Mouse (Mus musculus) layer of hippocampus, postnatal 14 days (tissue): ENCODE results near the gene Abcc9. TPM values are rescaled to one million over a fixed set of nuclear protein-coding genes. Genes with fewer than 3 reads are reported as not detected.

Source experiments
- DNase-seq, 2 experiments: peaks; one replicate each; pipeline ENCODE4 v3.0.0; 2021 to 2022; ENCODE audit warnings: low spot score in 2 of 2, mixed read lengths in 1 of 2
- total RNA-seq, 2 experiments: library from RNA; stranded (reverse); gene quantifications; 2 replicates each; pipeline ENCODE4 v1.2.3; 2021

Gene Abcc9
- total RNA-seq, 2 experiments from 2014 or later = 7.1 to 8.1 TPM

DNA sequence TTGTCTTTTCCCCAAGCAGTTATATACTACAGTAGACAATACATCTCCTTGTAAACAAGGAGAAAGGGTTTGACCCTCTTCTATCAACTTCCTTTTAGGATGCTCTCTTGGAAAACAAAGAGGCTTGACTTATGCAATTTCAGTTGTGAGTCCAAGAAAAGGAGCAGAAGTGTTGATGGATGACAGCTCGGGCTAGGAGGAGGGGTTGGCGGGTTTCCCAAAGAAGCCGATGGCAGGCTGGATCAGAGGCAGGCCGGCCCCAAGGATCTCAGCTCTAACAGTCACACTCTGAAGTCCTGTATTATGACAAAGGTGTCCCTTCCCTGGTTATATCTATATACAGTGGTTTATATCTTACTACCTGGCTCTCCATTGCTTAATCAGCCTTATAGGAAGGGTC is 150.6 kb downstream of the Abcc9 start:
- DNase-seq = no peak

DNA sequence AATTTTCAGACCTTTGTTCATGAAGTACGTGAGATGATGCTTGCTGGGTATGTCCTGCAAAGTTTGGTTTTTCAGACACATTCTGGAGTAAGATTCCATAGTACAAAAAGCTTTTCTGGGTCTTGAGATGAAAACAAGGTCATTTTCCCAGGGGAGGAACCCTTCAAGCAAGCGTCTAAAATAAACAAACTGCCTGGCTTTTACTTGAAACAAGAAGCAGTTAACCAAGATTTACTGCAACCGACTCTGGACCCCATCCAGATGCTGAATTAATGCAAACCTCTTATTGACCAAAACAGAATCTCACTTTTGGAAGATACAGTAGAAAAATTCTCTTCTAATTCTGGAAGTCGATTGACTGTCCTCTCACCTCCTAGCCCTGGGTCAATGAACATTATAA is 151.2 kb downstream of the Abcc9 start:
- DNase-seq = no peak

DNA sequence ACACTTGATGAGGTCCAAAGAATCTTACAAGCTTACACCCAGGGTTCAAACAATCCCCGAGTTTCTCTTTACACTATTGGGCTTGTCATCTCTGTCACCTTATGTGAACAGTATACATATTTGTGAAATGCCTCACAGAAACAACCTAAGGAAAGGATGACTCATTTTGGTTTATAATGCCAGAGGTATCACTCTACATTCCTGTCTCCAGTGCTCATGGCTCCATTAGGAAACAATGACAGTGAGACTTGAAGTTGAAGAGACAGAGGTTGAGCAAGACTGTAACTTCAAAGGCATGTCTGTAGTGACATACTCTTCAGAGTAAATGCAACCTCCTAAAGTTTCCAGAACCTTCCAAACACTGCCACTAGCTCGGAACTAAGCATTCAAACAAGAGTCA is 153.7 kb downstream of the Abcc9 start:
- no peak for DNase-seq

DNA sequence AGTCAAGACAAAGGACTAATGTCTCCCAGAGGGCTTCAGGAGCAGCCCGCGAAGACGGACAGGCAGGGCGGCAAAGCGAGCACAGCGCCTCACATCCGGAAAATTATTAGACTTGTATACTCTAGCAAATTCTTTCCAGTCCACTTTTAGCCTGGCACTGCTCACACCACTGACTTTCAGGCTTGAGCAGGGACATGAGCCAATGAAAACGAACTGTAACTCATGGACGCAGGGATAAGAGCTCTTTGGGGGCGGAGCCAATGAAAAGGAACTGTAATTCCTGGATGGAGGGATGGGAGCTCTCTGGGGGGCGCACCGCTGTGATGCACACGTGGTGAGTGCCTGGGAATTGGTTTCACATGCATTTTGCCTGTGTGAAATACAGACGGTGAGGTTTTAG is 157.0 kb downstream of the Abcc9 start:
- no peak for DNase-seq

DNA sequence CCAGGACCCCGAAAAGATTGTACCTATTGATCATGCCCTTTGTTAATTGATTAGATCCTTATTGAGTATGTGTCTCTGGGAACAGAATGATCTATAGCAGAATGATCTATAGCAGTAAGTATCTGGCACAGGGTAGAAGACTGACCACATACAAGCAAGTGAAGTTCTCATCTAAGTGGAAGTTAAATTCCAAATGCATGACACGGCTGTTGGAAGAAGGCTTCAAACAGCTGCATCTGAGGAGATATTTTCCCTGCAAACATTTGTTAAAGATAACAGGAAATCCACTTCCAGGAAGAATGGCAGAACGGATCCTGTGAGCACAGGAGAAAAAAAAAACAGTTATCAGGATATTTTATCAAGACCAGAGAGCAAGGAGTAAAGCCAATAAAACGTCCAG is 158.5 kb downstream of the Abcc9 start:
- DNase-seq = no peak

DNA sequence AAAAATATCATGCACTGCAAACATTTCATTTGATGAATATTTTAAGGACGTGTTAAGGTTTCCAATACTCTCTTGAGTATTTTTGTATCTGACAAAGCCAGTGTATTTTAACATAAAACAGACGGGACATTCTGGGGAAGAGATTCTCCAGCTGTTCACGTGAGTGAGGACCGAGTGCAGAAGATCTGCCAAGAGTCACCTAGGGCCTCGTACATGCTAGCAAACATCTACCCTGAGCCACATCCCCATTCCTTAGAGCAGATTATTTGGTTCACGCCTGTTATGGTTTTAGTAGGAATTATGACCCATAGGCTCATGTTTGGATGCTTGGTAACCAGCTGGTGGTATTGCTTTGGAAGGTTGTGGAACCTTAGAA is 159.3 kb downstream of the Abcc9 start:
- no peak for DNase-seq

DNA sequence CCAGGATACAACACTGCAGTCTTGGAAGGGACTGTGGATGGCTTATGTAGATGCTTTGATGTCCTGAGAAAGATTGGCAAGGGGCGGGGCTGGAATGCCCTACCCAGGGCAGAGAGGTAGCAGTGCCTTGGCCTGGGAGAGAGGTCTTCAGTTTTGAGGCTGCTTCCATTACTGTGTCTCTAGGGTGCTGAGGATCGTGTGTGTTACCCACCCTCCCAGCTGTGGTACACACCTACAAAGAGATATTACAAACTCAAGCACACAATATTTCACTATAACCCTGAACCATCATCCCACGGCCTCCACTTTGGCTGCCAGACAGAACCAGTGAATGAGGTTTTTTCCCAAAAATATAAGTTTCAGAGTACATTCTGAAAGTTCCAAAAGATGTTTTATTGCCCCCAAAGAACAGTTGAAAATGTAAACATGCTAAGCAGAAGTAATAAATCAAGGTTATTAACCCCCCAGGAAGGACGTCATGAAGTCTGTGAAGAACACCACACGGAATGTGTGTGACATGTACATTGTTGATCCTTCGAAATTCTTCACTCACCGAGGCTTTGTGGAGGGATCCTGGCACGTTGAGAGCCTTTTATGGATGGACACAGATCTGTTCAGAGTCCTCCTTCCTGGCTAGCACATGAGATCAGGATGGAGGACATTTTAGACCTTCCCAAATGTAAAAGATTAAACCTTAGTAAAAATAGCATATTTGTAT is 159.9 kb downstream of the Abcc9 start:
- no peak for DNase-seq

DNA sequence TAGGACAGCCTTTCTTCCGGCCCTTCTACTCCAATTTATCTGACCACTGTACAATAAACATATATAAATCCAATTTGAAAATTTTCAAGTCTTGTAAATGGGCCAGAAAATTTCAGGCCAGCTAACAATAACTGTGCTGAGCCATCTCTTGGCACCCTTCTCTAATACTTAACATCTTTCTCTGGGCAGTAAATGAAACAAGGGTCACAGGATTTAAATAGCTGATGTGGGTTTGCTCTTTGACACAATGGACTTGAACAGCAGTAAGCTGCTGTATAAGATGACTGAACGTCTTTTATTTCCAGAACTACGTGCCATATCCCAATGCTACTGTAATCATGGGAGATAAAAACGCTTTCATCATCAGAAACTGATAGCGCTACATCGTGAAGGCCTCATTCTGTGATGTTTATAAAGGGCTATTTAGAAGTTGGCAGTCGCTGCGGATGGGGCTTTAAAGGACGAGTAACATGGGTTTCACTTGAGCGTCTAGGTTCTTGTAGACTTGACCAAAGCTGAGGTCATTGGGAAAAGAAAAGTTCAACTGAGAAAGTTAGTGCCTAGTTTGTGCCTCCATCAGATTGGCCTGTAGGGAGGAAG is 161.5 kb downstream of the Abcc9 start:
- no peak for DNase-seq

DNA sequence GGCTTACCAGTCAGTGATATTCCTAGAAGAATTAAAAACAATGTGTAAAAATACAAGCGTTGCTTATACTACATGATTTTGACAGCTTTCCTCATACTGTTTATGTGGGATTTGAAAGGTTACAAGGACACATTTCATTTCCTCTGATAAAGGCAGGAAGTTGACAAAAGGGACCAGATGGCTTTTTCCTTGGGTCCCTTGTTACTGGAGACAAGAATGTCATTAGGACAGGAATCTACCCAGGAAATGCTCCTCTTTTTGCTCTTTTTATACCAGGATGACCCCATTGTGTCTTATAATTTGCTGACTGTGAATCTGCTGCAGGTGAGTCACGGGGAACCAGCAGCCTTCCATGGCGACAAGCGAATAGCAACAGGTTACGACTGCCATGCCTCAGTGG is 162.0 kb downstream of the Abcc9 start:
- no peak for DNase-seq

DNA sequence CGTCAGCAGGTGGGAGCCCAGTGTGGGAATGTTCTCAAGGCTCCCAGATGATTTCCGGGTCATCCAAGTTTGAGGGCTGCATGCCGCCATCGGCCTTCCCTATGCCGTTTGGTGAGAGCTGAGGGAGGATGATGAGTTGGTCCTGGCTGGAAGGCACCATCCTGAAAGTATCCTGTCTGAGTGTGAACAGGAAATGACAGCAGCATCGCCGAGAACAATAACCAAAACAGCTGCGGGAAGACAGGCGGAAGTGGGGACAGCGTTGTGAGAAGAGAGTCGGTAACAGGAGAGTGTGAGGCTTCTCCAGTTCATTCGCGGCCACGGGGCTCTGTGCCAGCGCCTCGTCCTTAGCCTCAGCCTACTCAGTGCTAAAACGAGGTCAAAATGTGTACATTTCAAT is 163.6 kb downstream of the Abcc9 start:
- DNase-seq = no peak

Other genes starting within 250 kb of the Abcc9 start
- under 1 TPM in 1 of 2 experiments, not detected in 1; 0.23 TPM for gene Gys2, start 229.2 kb downstream of the Abcc9 start, total RNA-seq
- 100 to 1,000 TPM; 450 to 461 TPM for gene Ldhb, start 194.4 kb downstream of the Abcc9 start, total RNA-seq
- gene Kcnj8, start 130.7 kb downstream of the Abcc9 start, total RNA-seq = 1 to 10 TPM; 2.8 to 4.1 TPM
- 100 to 1,000 TPM; 119 to 124 TPM for gene Cmas, start 54.4 kb upstream of the Abcc9 start, total RNA-seq
- under 1 TPM; 0.17 to 0.28 TPM for gene Sult6b2, start 102.2 kb upstream of the Abcc9 start, total RNA-seq